9 mouse cellular contexts compared by ENCODE assay signal in the genomic region with DNA sequence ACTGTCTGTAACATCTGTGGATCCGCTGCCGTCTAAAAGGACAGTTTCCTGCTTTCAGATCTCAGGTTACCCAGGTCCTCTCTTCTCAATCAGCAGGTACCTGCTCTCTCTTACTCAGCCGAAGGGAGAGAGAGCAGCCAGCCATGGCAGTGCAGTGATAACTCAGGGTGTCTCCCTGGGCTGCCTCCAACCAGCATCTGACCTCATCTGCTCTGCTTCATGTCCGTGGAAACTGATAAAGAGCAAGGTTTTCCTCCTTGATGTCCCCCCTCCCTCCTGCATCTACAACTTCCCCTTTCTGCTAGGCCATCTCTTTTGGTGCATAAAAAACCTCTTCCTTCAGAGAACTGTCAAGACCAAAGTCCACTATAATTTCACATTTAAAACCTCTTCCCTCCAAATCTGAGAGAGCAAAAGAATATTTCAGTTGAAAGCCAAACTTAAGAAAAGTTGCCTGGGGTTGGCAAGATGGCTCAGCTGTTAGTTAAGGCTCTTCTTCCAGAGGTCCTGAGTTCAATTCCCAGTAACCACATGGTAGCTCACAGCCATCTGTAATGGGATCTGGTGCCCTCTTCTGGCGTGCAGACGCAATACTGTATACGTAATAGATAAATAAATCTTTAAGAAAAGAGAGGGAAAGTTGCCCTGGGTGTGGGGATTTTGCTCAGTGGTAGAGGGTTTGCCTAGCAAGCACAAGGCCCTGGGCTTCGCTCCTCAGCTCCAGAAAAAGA. TPM values are rescaled to one million over a fixed set of nuclear protein-coding genes. Genes with fewer than 3 reads are reported as not detected.
DNase-seq lines count a peak whose midpoint lies in the region; ATAC-seq and TF ChIP-seq lines count a peak whose summit lies in the region.
"Had no signal": no experiment of that assay in that cellular context is flagged by ENCODE, and none has a peak within 500 bp of the region (broad histone marks: within the 10 kb centered on the region; RNA-seq: fewer than 3 reads in every experiment).

No protein-coding gene starts in this region.

- no peak overlapping the region for H3K27ac ChIP-seq in forebrain, postnatal 0 days (ENCODE audit: low read depth, low read length)
- H3K27ac ChIP-seq in forebrain, embryonic 13.5 days = no peak overlapping the region
- no peak overlapping the region for H3K27ac ChIP-seq in cortical plate, adult 2 months (ENCODE audit: insufficient read depth, low read length)
- no peak overlapping the region for H3K27ac ChIP-seq in hindbrain, embryonic 12.5 days
- H3K27ac ChIP-seq: limb, embryonic 15.5 days had no signal

- TF ChIP-seq CTCF in forebrain, postnatal 0 days (IDR thresholded peaks at IDR 0.05; ENCODE audit: low read depth) = peak; percentile 49
- 0 out of 2 replicates have a peak, but pooled peaks have one; percentile 8 for TF ChIP-seq CTCF in cortical plate, adult 2 months (IDR thresholded peaks at IDR 0.05; ENCODE audit: extremely low read depth, insufficient read depth, low read length)

- H3K9me3 ChIP-seq in forebrain, postnatal 0 days (ENCODE audit: low read length) = no peaks in the 10 kb centered on the region
- H3K9me3 ChIP-seq in forebrain, embryonic 13.5 days (replicated peaks) = no peaks in the 10 kb centered on the region
- H3K9me3 ChIP-seq in hindbrain, embryonic 12.5 days (replicated peaks) = no peaks in the 10 kb centered on the region
- H3K9me3 ChIP-seq: limb, embryonic 15.5 days had no signal

- no peak overlapping the region for H3K4me3 ChIP-seq in forebrain, postnatal 0 days (ENCODE audit: low read depth, low read length)
- H3K4me3 ChIP-seq in forebrain, embryonic 13.5 days = no peak overlapping the region
- H3K4me3 ChIP-seq in cortical plate, adult 2 months (ENCODE audit: insufficient read depth, low read length) = no peak overlapping the region
- no peak overlapping the region for H3K4me3 ChIP-seq in hindbrain, embryonic 12.5 days
- H3K4me3 ChIP-seq: limb, embryonic 15.5 days had no signal

- H3K36me3 ChIP-seq in forebrain, postnatal 0 days (ENCODE audit: insufficient read depth) = no peaks in the 10 kb centered on the region
- H3K36me3 ChIP-seq in forebrain, embryonic 13.5 days (ENCODE audit: poor library complexity, severe bottlenecking) = no peaks in the 10 kb centered on the region
- H3K36me3 ChIP-seq in hindbrain, embryonic 12.5 days = no peaks in the 10 kb centered on the region
- H3K36me3 ChIP-seq: limb, embryonic 15.5 days had no signal

- no peaks in the 10 kb centered on the region for H3K27me3 ChIP-seq in forebrain, postnatal 0 days (ENCODE audit: insufficient read depth, low read length)
- no peaks in the 10 kb centered on the region for H3K27me3 ChIP-seq in forebrain, embryonic 13.5 days
- H3K27me3 ChIP-seq in hindbrain, embryonic 12.5 days = no peaks in the 10 kb centered on the region
- H3K27me3 ChIP-seq: limb, embryonic 15.5 days had no signal

- H3K9ac ChIP-seq in forebrain, postnatal 0 days = no peak overlapping the region
- no peak overlapping the region for H3K9ac ChIP-seq in forebrain, embryonic 13.5 days
- no peak overlapping the region for H3K9ac ChIP-seq in hindbrain, embryonic 12.5 days
- H3K9ac ChIP-seq: limb, embryonic 15.5 days had no signal

- no peak for TF ChIP-seq POLR2A in cortical plate, adult 2 months (IDR thresholded peaks at IDR 0.05; ENCODE audit: extremely low read depth, insufficient read depth, low read length)

- no peaks in the 10 kb centered on the region for H3K4me1 ChIP-seq in forebrain, postnatal 0 days (ENCODE audit: insufficient read depth)
- no peaks in the 10 kb centered on the region for H3K4me1 ChIP-seq in forebrain, embryonic 13.5 days
- no peaks in the 10 kb centered on the region for H3K4me1 ChIP-seq in cortical plate, adult 2 months (ENCODE audit: control insufficient read depth, insufficient read depth, low read length)
- H3K4me1 ChIP-seq in hindbrain, embryonic 12.5 days = no peaks in the 10 kb centered on the region

- H3K4me2 ChIP-seq in forebrain, postnatal 0 days (ENCODE audit: low read depth) = no peak overlapping the region
- no peak overlapping the region for H3K4me2 ChIP-seq in forebrain, embryonic 13.5 days
- H3K4me2 ChIP-seq in hindbrain, embryonic 12.5 days (replicated peaks) = no peak overlapping the region
- H3K4me2 ChIP-seq: limb, embryonic 15.5 days had no signal

- ATAC-seq in forebrain, postnatal 0 days = no peak
- no peak for ATAC-seq in forebrain, embryonic 13.5 days
- peak; percentile 62 for ATAC-seq in monocyte, adult 5-6 weeks (replicated peaks; ENCODE audit: insufficient number of reproducible peaks, low FRiP score, low TSS enrichment, poor library complexity, severe bottlenecking)
- ATAC-seq in hindbrain, embryonic 12.5 days (ENCODE audit: low FRiP score) = no peak

- WGBS in forebrain, postnatal 0 days = 56% methylated on average over 8 of the region's 8 CpGs
- 56% methylated on average over 8 of the region's 8 CpGs for WGBS in forebrain, embryonic 13.5 days
- WGBS in hindbrain, embryonic 12.5 days = 54% methylated on average over 8 of the region's 8 CpGs

- DNase-seq in forebrain, postnatal 0 days = no peak
- DNase-seq in B cell, adult 2 months = peak; percentile 82
- no peak for DNase-seq in frontal cortex, postnatal 14 days (ENCODE audit: low spot score in 2 of 2)
- DNase-seq in gastrocnemius, postnatal 4 days (ENCODE audit: low spot score in 2 of 2) = no peak

RNA-seq across cellular contexts. Expression of a gene that starts 9.4 kb away (rescaled TPM):
- total RNA-seq in forebrain, postnatal 0 days (2014; rRNA removed) = 88.2 and 91.9 TPM in 2 replicates
- polyA plus RNA-seq in forebrain, postnatal 0 days (2015; fragmentation: Nextera tagmentation; extraction: Ambion mirVana) = 153 and 162 TPM in 2 replicates
- polyA plus RNA-seq in forebrain, embryonic 13.5 days (2015; fragmentation: Nextera tagmentation; extraction: Ambion mirVana) = 137 and 139 TPM in 2 replicates
- 106 and 110 TPM in 2 replicates for polyA plus RNA-seq in cortical plate, adult 2 months (2012; rRNA removed)
- 28.1 to 56.7 TPM (median 47.2 TPM) in 3 replicates for total RNA-seq in monocyte, adult 5-6 weeks (2017)
- 151 and 164 TPM in 2 replicates for polyA plus RNA-seq in hindbrain, embryonic 12.5 days (2016; fragmentation: Nextera tagmentation; extraction: Ambion mirVana)
- 100 to 1,000 TPM; 106 to 116 TPM for total RNA-seq in gastrocnemius, postnatal 4 days (2021)

RNA-seq across cellular contexts. Expression of a gene that starts 47.4 kb away (rescaled TPM):
- 16.7 and 19.3 TPM in 2 replicates for total RNA-seq in forebrain, postnatal 0 days (2014; rRNA removed)
- 12.1 and 14.9 TPM in 2 replicates for polyA plus RNA-seq in forebrain, postnatal 0 days (2015; fragmentation: Nextera tagmentation; extraction: Ambion mirVana)
- 28.0 and 29.5 TPM in 2 replicates for polyA plus RNA-seq in forebrain, embryonic 13.5 days (2015; fragmentation: Nextera tagmentation; extraction: Ambion mirVana)
- polyA plus RNA-seq in cortical plate, adult 2 months (2012; rRNA removed) = 44.8 and 45.7 TPM in 2 replicates
- 10.8 to 33.1 TPM (median 10.9 TPM) in 3 replicates for total RNA-seq in monocyte, adult 5-6 weeks (2017)
- 41.6 and 42.1 TPM in 2 replicates for polyA plus RNA-seq in hindbrain, embryonic 12.5 days (2016; fragmentation: Nextera tagmentation; extraction: Ambion mirVana)
- 10 to 100 TPM; 51.9 to 57.3 TPM for total RNA-seq in gastrocnemius, postnatal 4 days (2021)

Comparison
In these comparisons a context has a peak if more than half of its experiments do, and no peak if none do; other contexts are left out.
1. DNase-seq: peak in B cell, adult 2 months (2 of 2); none in forebrain, postnatal 0 days (single experiment), frontal cortex, postnatal 14 days (0 of 2) and gastrocnemius, postnatal 4 days (0 of 2).